Mouse (Mus musculus): ENCODE measurements around the gene Gm21972.

GRCm38 (mm10) chr1:86190843-86191242, 57.4 kb downstream of the Gm21972 start:
- TF ChIP-seq NRF1 (IDR thresholded peaks at IDR 0.05; ENCODE audit: insufficient read depth, low read depth, low read length, poor library complexity, severe bottlenecking) = no peak
- TF ChIP-seq CTCF (IDR thresholded peaks at IDR 0.05 in 2 of 3, conservative IDR thresholded peaks at IDR 0.05 in 1 of 3; ENCODE audit: control insufficient read depth in 1 of 3, insufficient read depth in 1 of 3, low read depth in 2 of 3, low read length in 3 of 3, poor library complexity in 1 of 3, severe bottlenecking in 1 of 3) = no peak
- no peak for TF ChIP-seq EP300 (IDR thresholded peaks at IDR 0.05; ENCODE audit: low read depth in 1 of 2, low read length in 2 of 2)
- TF ChIP-seq ZMIZ1 (IDR thresholded peaks at IDR 0.05; ENCODE audit: low read depth, low read length) = no peak
- no peak for TF ChIP-seq MAZ (IDR thresholded peaks at IDR 0.05; ENCODE audit: low read depth, low read length)
- no peak for TF ChIP-seq ZKSCAN1 (IDR thresholded peaks at IDR 0.05; ENCODE audit: low read depth, low read length)
- no peak for TF ChIP-seq UBTF (IDR thresholded peaks at IDR 0.05; ENCODE audit: borderline replicate concordance, insufficient read depth, low read depth, low read length)
- no peak for TF ChIP-seq MAFK (IDR thresholded peaks at IDR 0.05; ENCODE audit: borderline replicate concordance, low read depth, low read length)
- TF ChIP-seq USF2 (IDR thresholded peaks at IDR 0.05; ENCODE audit: borderline replicate concordance in 1 of 2, insufficient read depth in 1 of 2, low read depth in 1 of 2, low read length in 2 of 2) = no peak
- no peak for TF ChIP-seq POLR2A (IDR thresholded peaks at IDR 0.05; ENCODE audit: control insufficient read depth in 1 of 2, insufficient read depth in 1 of 2, low read depth in 1 of 2, low read length in 2 of 2, poor library complexity in 1 of 2)
- TF ChIP-seq USF1 (IDR thresholded peaks at IDR 0.05; ENCODE audit: low read depth, low read length) = no peak
- TF ChIP-seq ZNF384 (IDR thresholded peaks at IDR 0.05; ENCODE audit: low read depth, low read length) = no peak
- no peak for TF ChIP-seq RAD21 (IDR thresholded peaks at IDR 0.05; ENCODE audit: low read depth, low read length)

Data from MEL (cell line).